Mouse (Mus musculus): ENCODE data around the gene Mrpl38. TPM values are rescaled to one million over a fixed set of nuclear protein-coding genes. Genes with fewer than 3 reads are reported as not detected.
A peak's percentile ranks its signal among the peaks of the same experiment; 100 is the strongest.

Mrpl38 gene
- polyA plus RNA-seq, 1 experiment from 2014 or later: 84.0 TPM

GRCm38 (mm10) chr11:116132366-116133333 is 6.0 kb downstream of the Mrpl38 start:
- no peak overlapping the region for H3K27ac ChIP-seq (ENCODE audit: low read depth, low read length)
- peaks cover 27% of the 10 kb centered on the region for H3K4me1 ChIP-seq (ENCODE audit: control insufficient read depth, insufficient read depth, low read depth, low read length)
- no peak overlapping the region for H3K9ac ChIP-seq (ENCODE audit: low read depth, low read length)
- no peak overlapping the region for H3K4me3 ChIP-seq (ENCODE audit: low read length)
- no peak for ATAC-seq
- H3K27me3 ChIP-seq (replicated peaks; ENCODE audit: control insufficient read depth, insufficient read depth, low read length): no peaks in the 10 kb centered on the region
- H3K9me3 ChIP-seq (ENCODE audit: control insufficient read depth, low read length): no peaks in the 10 kb centered on the region
- 0 out of 2 replicates have a peak, but pooled peaks cover 3% of the 10 kb centered on the region for H3K36me3 ChIP-seq (ENCODE audit: control insufficient read depth, insufficient read depth, low read length)
- 85% methylated on average over 16 of the region's 16 CpGs for WGBS
- H3K4me2 ChIP-seq (ENCODE audit: low read length): no peak overlapping the region

GRCm38 (mm10) chr11:116131349-116132170 is 7.1 kb downstream of the Mrpl38 start:
- Histone ChIP-seq H3K36me3 (ENCODE audit: control insufficient read depth, insufficient read depth, low read length) (0 out of 2 replicates have a peak, but pooled peaks cover 3% of the 10 kb centered on the region), H3K4me2 (ENCODE audit: low read length) (peak overlapping the region; percentile 77), H3K27me3 (replicated peaks; ENCODE audit: control insufficient read depth, insufficient read depth, low read length) (no peaks in the 10 kb centered on the region), H3K27ac (ENCODE audit: low read depth, low read length) (peak overlapping the region; percentile 94), H3K4me3 (ENCODE audit: low read length) (peak overlapping the region; percentile 61), H3K9ac (ENCODE audit: low read depth, low read length) (peak overlapping the region; percentile 84), H3K9me3 (ENCODE audit: control insufficient read depth, low read length) (no peaks in the 10 kb centered on the region), H3K4me1 (ENCODE audit: control insufficient read depth, insufficient read depth, low read depth, low read length) (peaks cover 25% of the 10 kb centered on the region)
- no peak for ATAC-seq
- 79% methylated on average over 15 of the region's 15 CpGs for WGBS

GRCm38 (mm10) chr11:116130488-116131205 is 8.0 kb downstream of the Mrpl38 start, which contains the start of gene Trim65:
Gene Trim65 (minus strand): TSS chr11:116131128.
- Histone ChIP-seq H3K27me3 (replicated peaks; ENCODE audit: control insufficient read depth, insufficient read depth, low read length) (no peaks in the 10 kb centered on the region), H3K4me2 (ENCODE audit: low read length) (peak within 1 kb of the TSS; percentile 77), H3K9me3 (ENCODE audit: control insufficient read depth, low read length) (no peaks in the 10 kb centered on the region), H3K4me3 (ENCODE audit: low read length) (peak within 1 kb of the TSS; percentile 61), H3K4me1 (ENCODE audit: control insufficient read depth, insufficient read depth, low read depth, low read length) (peaks cover 25% of the 10 kb centered on the region), H3K9ac (ENCODE audit: low read depth, low read length) (peak within 1 kb of the TSS; percentile 84), H3K36me3 (ENCODE audit: control insufficient read depth, insufficient read depth, low read length) (peaks cover 7% of the 10 kb centered on the region), H3K27ac (ENCODE audit: low read depth, low read length) (peak within 1 kb of the TSS; percentile 94)
- whole genome bisulfite sequencing: under 1% methylated on average over 54 of the region's 69 CpGs
- peak; percentile 88 for ATAC-seq

- peak; percentile 19 for ATAC-seq
- Histone ChIP-seq H3K4me2 (ENCODE audit: low read length) (peak overlapping the region; percentile 77), H3K36me3 (ENCODE audit: control insufficient read depth, insufficient read depth, low read length) (peaks cover 11% of the 10 kb centered on the region), H3K27me3 (replicated peaks; ENCODE audit: control insufficient read depth, insufficient read depth, low read length) (no peaks in the 10 kb centered on the region), H3K27ac (ENCODE audit: low read depth, low read length) (peak overlapping the region; percentile 94), H3K4me3 (ENCODE audit: low read length) (peak overlapping the region; percentile 61), H3K4me1 (ENCODE audit: control insufficient read depth, insufficient read depth, low read depth, low read length) (peaks cover 25% of the 10 kb centered on the region), H3K9ac (ENCODE audit: low read depth, low read length) (peak overlapping the region; percentile 84), H3K9me3 (ENCODE audit: control insufficient read depth, low read length) (no peaks in the 10 kb centered on the region)
- WGBS: 27% methylated on average over 8 of the region's 8 CpGs
Observed at GRCm38 (mm10) chr11:116129993-116130487, 8.6 kb downstream of the Mrpl38 start.

GRCm38 (mm10) chr11:116129091-116129790 is 9.4 kb downstream of the Mrpl38 start:
- H3K4me3 ChIP-seq (ENCODE audit: low read length): no peak overlapping the region
- no peak overlapping the region for H3K27ac ChIP-seq (ENCODE audit: low read depth, low read length)
- no peak for ATAC-seq
- peaks cover 25% of the 10 kb centered on the region for H3K4me1 ChIP-seq (ENCODE audit: control insufficient read depth, insufficient read depth, low read depth, low read length)
- no peaks in the 10 kb centered on the region for H3K27me3 ChIP-seq (replicated peaks; ENCODE audit: control insufficient read depth, insufficient read depth, low read length)
- H3K4me2 ChIP-seq (ENCODE audit: low read length): peak overlapping the region; percentile 77
- peak overlapping the region; percentile 84; the same call in 1 of the 2 replicates for H3K9ac ChIP-seq (ENCODE audit: low read depth, low read length)
- peaks cover 11% of the 10 kb centered on the region for H3K36me3 ChIP-seq (ENCODE audit: control insufficient read depth, insufficient read depth, low read length)
- no peaks in the 10 kb centered on the region for H3K9me3 ChIP-seq (ENCODE audit: control insufficient read depth, low read length)
- 76% methylated on average over 9 of the region's 9 CpGs for WGBS

GRCm38 (mm10) chr11:116127986-116128385 is 10.7 kb downstream of the Mrpl38 start:
- peaks cover 11% of the 10 kb centered on the region for H3K36me3 ChIP-seq (ENCODE audit: control insufficient read depth, insufficient read depth, low read length)
- 54% methylated on average over 9 of the region's 9 CpGs for WGBS
- H3K4me3 ChIP-seq (ENCODE audit: low read length): no peak overlapping the region
- H3K27ac ChIP-seq (ENCODE audit: low read depth, low read length): peak overlapping the region; percentile 4; the same call in 1 of the 2 replicates
- H3K4me2 ChIP-seq (ENCODE audit: low read length): no peak overlapping the region
- H3K9me3 ChIP-seq (ENCODE audit: control insufficient read depth, low read length): no peaks in the 10 kb centered on the region
- no peaks in the 10 kb centered on the region for H3K27me3 ChIP-seq (replicated peaks; ENCODE audit: control insufficient read depth, insufficient read depth, low read length)
- no peak overlapping the region for H3K9ac ChIP-seq (ENCODE audit: low read depth, low read length)
- no peak for ATAC-seq
- H3K4me1 ChIP-seq (ENCODE audit: control insufficient read depth, insufficient read depth, low read depth, low read length): peaks cover 25% of the 10 kb centered on the region

GRCm38 (mm10) chr11:116127156-116127980 is 11.3 kb downstream of the Mrpl38 start, which contains the start of gene Trim47:
Gene Trim47 (minus strand): TSS chr11:116127210.
- Histone ChIP-seq H3K9ac (ENCODE audit: low read depth, low read length) (0 out of 2 replicates have a peak within 1 kb of the TSS, but pooled peaks have one; percentile 3), H3K4me3 (ENCODE audit: low read length) (no peak within 1 kb of the TSS), H3K4me1 (ENCODE audit: control insufficient read depth, insufficient read depth, low read depth, low read length) (peaks cover 25% of the 10 kb centered on the region), H3K27ac (ENCODE audit: low read depth, low read length) (peak within 1 kb of the TSS; percentile 4), H3K9me3 (ENCODE audit: control insufficient read depth, low read length) (no peaks in the 10 kb centered on the region), H3K27me3 (replicated peaks; ENCODE audit: control insufficient read depth, insufficient read depth, low read length) (no peaks in the 10 kb centered on the region), H3K4me2 (ENCODE audit: low read length) (0 out of 2 replicates have a peak within 1 kb of the TSS, but pooled peaks have one; percentile 3), H3K36me3 (ENCODE audit: control insufficient read depth, insufficient read depth, low read length) (peaks cover 11% of the 10 kb centered on the region)
- no peak for ATAC-seq
- 29% methylated on average over 22 of the region's 23 CpGs for whole genome bisulfite sequencing
